Mouse (Mus musculus) left cerebral cortex, adult 11 months (tissue): ENCODE data around the gene Htr1d.
A peak's percentile ranks its signal among the peaks of the same experiment; 100 is the strongest.

Experiments
- DNase-seq: peaks from one replicate; pipeline ENCODE4 v3.0.0; 2022; ENCODE audit warnings: low spot score

Htr1d gene

GRCm38 (mm10) chr4:136423224-136423623 is at the start of gene Htr1d:
Htr1d (plus strand) TSS chr4:136423524.
- DNase-seq: no peak

GRCm38 (mm10) chr4:136377001-136377400 is 46.3 kb upstream of the Htr1d start:
- DNase-seq: no peak

- no peak for DNase-seq
Measured at GRCm38 (mm10) chr4:136383052-136383451, 40.3 kb upstream of the Htr1d start.

GRCm38 (mm10) chr4:136383839-136384238 is 39.5 kb upstream of the Htr1d start:
- no peak for DNase-seq

- DNase-seq: no peak
Measured at GRCm38 (mm10) chr4:136387261-136387660, 36.1 kb upstream of the Htr1d start.

- no peak for DNase-seq
Measured at GRCm38 (mm10) chr4:136401806-136402205, 21.5 kb upstream of the Htr1d start.

- no peak for DNase-seq
Measured at GRCm38 (mm10) chr4:136407831-136408230, 15.5 kb upstream of the Htr1d start.

- no peak for DNase-seq
Measured at GRCm38 (mm10) chr4:136411995-136412765, 11.1 kb upstream of the Htr1d start.

- DNase-seq: no peak
Measured at GRCm38 (mm10) chr4:136415477-136415876, 7.8 kb upstream of the Htr1d start.

- DNase-seq: no peak
Measured at GRCm38 (mm10) chr4:136418962-136419361, 4.4 kb upstream of the Htr1d start.

- no peak for DNase-seq
Measured at GRCm38 (mm10) chr4:136419386-136419785, 3.9 kb upstream of the Htr1d start.

- no peak for DNase-seq
Measured at GRCm38 (mm10) chr4:136424120-136424999, 1.0 kb downstream of the Htr1d start.

GRCm38 (mm10) chr4:136425000-136425288 is 1.6 kb downstream of the Htr1d start:
- DNase-seq: no peak

- no peak for DNase-seq
Measured at GRCm38 (mm10) chr4:136430609-136431375, 7.5 kb downstream of the Htr1d start.

GRCm38 (mm10) chr4:136431376-136431693 is 8.0 kb downstream of the Htr1d start:
- peak; percentile 16 for DNase-seq

GRCm38 (mm10) chr4:136434029-136434428 is 10.7 kb downstream of the Htr1d start:
- DNase-seq: no peak

GRCm38 (mm10) chr4:136439106-136439505 is 15.8 kb downstream of the Htr1d start:
- no peak for DNase-seq

- no peak for DNase-seq
Measured at GRCm38 (mm10) chr4:136441354-136442043, 18.2 kb downstream of the Htr1d start.

- no peak for DNase-seq
Measured at GRCm38 (mm10) chr4:136444561-136444960, 21.2 kb downstream of the Htr1d start.

- no peak for DNase-seq
Measured at GRCm38 (mm10) chr4:136449795-136450194, 26.5 kb downstream of the Htr1d start.

GRCm38 (mm10) chr4:136450271-136450670 is 26.9 kb downstream of the Htr1d start:
- no peak for DNase-seq

GRCm38 (mm10) chr4:136451564-136451963 is 28.2 kb downstream of the Htr1d start:
- DNase-seq: no peak
